Mouse (Mus musculus): ENCODE results near the gene Med31.

Gene Med31

GRCm38 (mm10) chr11:72215410-72215797 lies at the start of gene Med31:
TSS of gene Med31 (minus strand) at chr11:72215592.
- peak; percentile 51 to 78 for DNase-seq (ENCODE audit: low spot score in 2 of 2)

DNA sequence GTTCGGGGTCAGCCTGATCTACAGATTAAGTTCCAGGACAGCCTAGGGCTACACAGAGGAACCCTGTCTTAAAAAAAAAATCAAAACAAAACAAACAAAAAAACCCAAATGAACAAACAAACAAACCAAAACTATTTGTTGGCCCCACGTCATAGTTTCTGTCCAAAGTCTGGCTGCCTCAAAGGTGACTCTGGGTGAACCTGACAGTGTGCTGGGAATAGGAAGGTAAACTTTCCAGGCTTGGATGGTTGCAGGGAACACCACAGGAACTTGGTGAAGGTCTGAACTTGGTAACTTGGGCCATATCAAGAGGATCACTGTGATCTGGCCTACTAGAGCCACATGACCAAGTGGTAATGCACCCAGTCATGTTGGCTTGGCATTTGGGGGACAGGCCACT lies 41.0 kb upstream of the Med31 start:
- no peak for DNase-seq (ENCODE audit: low spot score in 2 of 2)

GRCm38 (mm10) chr11:72255629-72256028 lies 40.2 kb upstream of the Med31 start:
- no peak for DNase-seq (ENCODE audit: low spot score in 2 of 2)

DNA sequence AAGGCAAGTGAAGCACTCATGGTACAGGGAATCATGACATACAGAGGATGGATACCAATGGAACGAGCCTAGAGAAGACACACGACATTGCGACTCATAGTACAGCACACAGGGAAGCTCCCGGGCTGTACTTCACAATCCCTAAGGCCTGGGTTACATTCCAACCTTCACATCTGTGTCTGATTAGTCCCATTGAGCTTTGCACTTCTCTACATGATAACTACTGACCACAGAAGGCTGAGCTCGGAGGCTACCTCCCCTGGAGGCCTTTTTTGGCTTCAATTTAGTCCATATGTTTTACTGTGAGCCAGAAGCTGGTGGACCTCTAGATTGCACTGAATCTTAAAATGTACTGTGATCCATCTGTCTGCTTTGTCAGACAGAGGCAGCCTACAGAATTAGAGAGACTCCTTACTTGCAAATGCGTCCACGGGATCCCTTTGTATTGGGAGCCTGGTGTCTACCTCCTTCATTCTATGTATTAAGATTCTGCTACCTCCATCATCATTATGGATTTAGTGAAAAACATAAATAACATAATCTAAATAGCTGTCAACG lies 29.9 kb upstream of the Med31 start:
- no peak for DNase-seq (ENCODE audit: low spot score in 2 of 2)

- no peak for DNase-seq (ENCODE audit: low spot score in 2 of 2)
Observed at GRCm38 (mm10) chr11:72240062-72240860, 24.9 kb upstream of the Med31 start.

- peak; percentile 31 to 76 for DNase-seq (ENCODE audit: low spot score in 2 of 2)
Observed at GRCm38 (mm10) chr11:72234013-72234412, 18.6 kb upstream of the Med31 start.

GRCm38 (mm10) chr11:72232991-72233390 lies 17.6 kb upstream of the Med31 start:
- DNase-seq (ENCODE audit: low spot score in 2 of 2), result no peak

DNA sequence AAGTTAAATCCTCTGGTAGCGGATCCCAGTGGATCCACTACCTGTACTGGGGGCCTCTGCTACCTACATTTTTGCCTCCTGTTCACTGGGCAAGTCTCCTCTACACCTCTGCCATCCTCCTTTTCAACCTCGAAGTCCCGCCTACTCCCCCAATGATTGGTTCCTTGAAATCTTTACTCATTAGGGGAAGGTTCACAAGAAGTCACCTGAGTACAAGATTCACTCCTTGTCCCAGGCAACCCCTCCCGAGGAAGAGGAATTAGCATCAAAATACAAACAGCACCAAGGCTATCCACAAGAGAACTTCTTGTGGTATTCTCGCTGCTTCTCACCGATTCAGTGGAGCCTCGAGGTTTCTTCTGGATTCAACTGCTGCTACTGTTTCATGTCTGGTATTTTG lies 16.7 kb upstream of the Med31 start:
- no peak for DNase-seq (ENCODE audit: low spot score in 2 of 2)

GRCm38 (mm10) chr11:72228513-72228912 lies 13.1 kb upstream of the Med31 start:
- DNase-seq (ENCODE audit: low spot score in 2 of 2), result no peak

- DNase-seq (ENCODE audit: low spot score in 2 of 2), result no peak
Observed at GRCm38 (mm10) chr11:72226901-72227300, 11.5 kb upstream of the Med31 start.

GRCm38 (mm10) chr11:72226020-72226791 lies 10.8 kb upstream of the Med31 start:
- peak in 1 of 2 experiments; percentile 89 for DNase-seq (ENCODE audit: low spot score in 2 of 2)

DNA sequence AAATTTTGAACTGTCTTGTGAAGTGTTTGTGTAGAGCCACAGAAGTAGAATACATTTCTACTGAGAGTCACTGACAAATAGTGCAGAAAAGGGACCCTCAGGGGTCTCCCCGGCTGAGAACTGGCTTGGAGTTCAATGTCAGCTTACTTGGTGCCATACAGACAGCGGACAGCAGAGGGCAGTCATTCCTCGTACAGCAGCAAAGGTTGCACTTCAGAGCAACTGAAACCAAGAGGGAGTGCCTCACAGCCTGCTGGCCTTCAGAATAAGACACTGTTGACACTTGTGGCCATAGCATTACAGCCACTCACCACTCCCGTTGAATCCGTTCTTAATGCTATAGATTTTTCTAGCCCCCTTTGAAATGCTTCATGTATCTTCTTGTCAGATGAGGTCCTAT lies 9.5 kb upstream of the Med31 start:
- peak; percentile 74 to 91 for DNase-seq (ENCODE audit: low spot score in 2 of 2)

DNA sequence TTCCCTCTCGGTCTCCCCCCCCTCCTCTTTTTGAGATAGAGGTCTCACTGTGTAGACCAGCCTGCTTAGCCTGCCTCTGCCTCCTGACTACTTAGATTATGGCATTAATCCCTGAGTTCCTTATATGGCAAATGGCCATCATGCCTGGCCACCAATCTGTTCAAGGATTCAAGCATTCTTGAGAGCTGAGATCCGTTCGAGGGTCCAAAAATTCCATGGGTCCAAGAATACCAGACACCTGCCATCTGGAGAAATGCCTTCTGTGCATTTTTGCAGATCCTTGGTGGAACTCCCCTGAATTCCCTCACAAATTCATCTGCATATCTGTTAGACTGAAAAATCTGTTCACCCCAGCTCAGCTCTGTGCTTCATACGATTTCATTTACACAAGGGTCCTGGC lies 8.0 kb upstream of the Med31 start:
- DNase-seq (ENCODE audit: low spot score in 2 of 2), result no peak

DNA sequence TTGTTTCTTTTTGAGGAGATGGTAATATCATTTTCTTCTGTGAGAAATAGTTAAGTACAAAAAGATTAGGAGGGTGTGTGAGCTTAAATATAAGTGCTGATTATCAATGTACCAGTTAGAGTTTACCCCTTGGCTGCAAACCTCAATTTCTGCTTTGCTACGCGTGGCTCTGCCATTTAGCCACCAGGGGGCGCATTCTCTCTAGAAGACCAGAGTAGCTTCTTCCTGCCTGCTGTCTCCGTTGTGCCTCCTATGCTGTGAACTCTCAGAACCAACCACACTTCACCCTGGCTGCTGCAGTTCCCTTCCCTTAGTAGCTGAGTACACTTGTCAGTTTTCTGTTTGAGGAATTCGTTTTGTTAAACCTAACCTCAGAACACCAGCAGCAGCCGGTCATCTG lies 5.9 kb upstream of the Med31 start:
- peak; percentile 68 to 71 for DNase-seq (ENCODE audit: low spot score in 2 of 2)

- no peak for DNase-seq (ENCODE audit: low spot score in 2 of 2)
Observed at GRCm38 (mm10) chr11:72217116-72217515, 1.7 kb upstream of the Med31 start.

GRCm38 (mm10) chr11:72214591-72215409 lies 592 bp downstream of the Med31 start:
- DNase-seq (ENCODE audit: low spot score in 2 of 2), result peak; percentile 82 to 94

- DNase-seq (ENCODE audit: low spot score in 2 of 2), result no peak
Observed at GRCm38 (mm10) chr11:72207834-72208377, 7.5 kb downstream of the Med31 start.

- DNase-seq (ENCODE audit: low spot score in 2 of 2), result peak; percentile 51 to 79
Observed at GRCm38 (mm10) chr11:72207204-72207833, 8.1 kb downstream of the Med31 start, which contains the start of the genes 4933427D14Rik and Txndc17. TSS of gene 4933427D14Rik (minus strand) at chr11:72207459. TSS of gene Txndc17 (plus strand) at chr11:72207547.

DNA sequence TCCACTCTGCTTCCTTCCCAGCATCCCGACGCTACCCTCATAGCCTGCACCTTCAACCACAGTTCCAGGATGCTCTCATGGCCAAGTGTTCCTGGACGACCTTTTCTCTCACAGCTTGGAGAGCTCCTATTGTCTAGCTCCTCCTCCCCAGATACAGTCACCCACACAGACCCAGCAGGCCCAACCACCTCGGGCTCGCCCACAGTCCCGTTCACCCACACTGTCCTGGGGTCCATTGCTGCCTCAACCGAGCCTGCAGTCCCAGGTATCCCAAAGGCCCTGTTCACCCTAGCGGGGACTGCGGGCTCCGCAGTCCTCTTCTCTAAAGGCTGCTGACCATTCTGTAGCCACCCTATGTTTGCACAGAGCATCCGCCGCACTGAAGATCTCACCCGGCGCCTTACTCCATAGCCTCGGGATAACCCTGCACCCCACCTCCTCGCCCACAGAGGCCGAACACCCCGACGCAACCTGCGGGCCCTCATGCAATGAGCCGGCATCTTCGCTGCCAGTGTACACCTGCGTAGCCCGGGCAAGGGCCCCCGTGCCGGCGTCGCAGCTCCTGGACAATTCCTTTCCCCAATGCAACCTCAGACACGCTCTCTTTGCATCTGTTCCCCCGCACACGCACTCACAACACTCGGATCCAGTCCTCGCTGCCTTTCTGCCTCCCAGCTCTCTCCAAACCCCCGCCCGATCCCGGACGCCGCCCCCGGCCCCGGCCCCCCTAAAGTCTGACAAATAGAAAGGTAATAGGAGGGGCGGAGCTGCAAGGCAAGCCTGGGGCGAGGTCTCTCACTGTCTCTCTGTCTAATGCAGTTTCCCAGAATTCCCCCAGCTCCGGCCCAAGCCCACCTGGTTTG lies 8.8 kb downstream of the Med31 start, which contains the start of gene Gm43951:
TSS of gene Gm43951 (minus strand) at position 500 of the 863 bp plus-strand sequence.
- peak in 1 of 2 experiments; percentile 31 for DNase-seq (ENCODE audit: low spot score in 2 of 2)

GRCm38 (mm10) chr11:72205256-72205655 lies 10.1 kb downstream of the Med31 start:
- no peak for DNase-seq (ENCODE audit: low spot score in 2 of 2)

All from cerebellum, postnatal 4 days (tissue).